Mouse (Mus musculus): ENCODE data around the gene Apbb2. TPM values are rescaled to one million over a fixed set of nuclear protein-coding genes. Genes with fewer than 3 reads are reported as not detected.

Apbb2 gene
- polyA plus RNA-seq, 1 experiment: not detected

DNA sequence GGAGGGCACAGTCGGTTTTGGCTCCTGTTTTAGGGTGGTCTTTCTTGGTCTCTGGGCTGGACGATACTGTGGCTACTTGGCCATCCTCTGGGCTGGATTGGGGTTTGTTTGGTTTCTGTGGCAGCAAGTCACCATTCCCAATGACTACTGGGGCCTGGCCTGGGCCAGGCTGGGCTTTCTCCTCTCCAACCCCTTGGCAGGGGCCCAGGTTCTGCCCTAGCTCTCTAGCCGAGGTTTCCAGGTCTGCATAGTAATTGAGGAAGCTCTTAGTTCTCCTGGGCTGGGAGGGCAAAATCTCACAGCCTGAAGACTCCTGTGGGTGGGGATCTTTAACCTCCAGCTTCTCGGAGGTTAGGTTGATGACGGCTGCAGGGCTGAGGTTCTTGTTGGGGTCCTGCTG, 167.0 kb downstream of the Apbb2 start:
- TF ChIP-seq GATA1 (IDR thresholded peaks at IDR 0.05; ENCODE audit: low read length): no peak

DNA sequence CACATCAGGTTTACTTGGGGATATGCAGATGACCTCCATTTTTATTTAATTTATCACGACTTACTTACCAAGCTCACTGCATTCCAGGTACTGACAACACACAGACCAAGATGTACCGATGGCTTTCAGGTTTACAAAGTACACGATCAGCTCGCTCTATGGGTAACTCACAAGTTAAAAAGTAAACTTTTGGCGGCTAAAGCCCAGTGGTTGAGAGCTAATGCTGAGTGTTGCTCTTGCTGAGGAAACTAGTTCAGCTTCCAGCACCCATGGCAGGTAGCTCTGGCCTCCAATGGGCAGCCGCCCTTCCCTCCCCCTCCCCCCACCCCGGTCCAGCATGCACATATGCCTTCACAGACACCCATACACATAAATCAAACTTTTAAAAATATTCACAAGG, 173.1 kb downstream of the Apbb2 start:
- TF ChIP-seq GATA1 (IDR thresholded peaks at IDR 0.05; ENCODE audit: low read length): no peak

DNA sequence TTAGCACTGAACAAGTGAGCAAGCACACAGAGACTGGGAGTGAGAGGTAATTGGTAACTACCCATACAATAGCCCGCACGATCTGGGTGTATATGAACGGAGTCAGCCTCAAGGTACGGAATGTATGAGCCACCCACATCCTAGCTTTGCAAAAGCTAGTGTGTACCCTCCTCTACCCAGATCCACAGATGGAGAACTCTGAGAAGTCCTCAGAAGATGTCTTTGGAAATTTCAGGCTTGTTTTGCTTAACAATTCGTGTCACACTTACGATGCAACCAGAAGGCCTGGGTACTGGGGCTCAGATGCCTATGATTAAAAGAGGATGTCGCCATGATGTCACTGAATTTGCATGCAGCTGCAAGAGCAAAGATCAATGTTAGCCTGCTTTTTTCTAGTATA, 176.3 kb downstream of the Apbb2 start:
- TF ChIP-seq GATA1 (IDR thresholded peaks at IDR 0.05; ENCODE audit: low read length): no peak

DNA sequence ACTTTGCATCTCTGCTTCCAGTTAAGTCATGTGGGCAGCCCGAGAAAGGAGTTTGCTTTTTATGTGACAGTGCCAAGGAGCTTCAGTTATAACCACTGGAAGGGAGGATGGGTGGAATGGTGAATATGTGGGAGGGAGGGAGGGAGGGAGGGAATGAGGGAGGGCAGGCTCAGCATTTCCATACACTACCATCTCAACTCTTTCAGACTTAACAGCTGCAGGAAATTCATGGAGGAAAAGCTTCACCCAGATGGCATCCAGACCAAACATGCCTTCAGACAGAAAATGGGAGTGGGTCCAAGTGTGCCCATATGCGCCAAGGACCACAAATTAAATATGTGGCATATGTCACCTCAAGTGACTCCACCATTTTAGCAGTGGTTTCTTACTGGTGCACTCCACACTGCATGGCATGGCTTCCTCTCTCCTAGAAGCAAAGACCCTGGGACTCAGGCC, 181.8 kb downstream of the Apbb2 start:
- TF ChIP-seq GATA1 (IDR thresholded peaks at IDR 0.05; ENCODE audit: low read length): no peak

DNA sequence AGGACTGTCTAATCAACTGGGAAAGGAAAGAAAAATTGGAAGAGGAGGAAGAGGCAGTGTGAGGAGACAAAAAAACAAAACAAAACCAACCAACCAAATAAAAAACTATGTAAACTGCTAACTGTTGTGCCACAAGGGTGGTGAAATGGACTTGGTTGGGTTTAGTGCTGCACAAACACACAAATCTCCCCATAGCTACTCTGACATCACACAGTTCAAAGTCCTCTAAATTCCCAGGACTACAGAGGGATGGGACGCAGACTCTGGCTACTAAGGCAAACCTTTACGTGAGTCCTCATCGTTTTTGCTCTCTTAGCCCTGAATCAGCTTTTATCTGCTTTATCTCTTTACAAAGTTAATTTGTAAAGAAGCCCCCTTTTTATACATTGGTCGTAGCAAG, 183.4 kb downstream of the Apbb2 start:
- no peak for TF ChIP-seq GATA1 (IDR thresholded peaks at IDR 0.05; ENCODE audit: low read length)

DNA sequence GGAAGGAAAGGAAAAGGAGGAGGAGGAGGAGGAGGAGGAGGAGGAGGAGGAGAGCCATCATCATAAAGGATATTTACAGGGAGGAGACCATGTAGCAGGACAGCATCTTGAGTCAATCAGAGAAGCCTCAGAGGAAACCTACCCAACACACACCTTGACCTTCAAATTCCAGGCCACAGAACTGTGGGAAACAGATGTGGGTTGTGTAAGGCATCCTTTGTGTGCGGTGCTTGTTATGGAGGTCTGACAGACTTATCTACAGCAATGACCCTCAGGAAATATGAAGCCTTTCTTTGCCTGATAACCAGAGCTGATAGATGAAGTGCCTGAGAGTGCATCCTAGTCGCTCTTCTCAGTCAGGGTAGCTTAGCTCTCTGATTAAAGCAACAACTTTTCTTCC, 189.5 kb downstream of the Apbb2 start:
- TF ChIP-seq GATA1 (IDR thresholded peaks at IDR 0.05; ENCODE audit: low read length): no peak

DNA sequence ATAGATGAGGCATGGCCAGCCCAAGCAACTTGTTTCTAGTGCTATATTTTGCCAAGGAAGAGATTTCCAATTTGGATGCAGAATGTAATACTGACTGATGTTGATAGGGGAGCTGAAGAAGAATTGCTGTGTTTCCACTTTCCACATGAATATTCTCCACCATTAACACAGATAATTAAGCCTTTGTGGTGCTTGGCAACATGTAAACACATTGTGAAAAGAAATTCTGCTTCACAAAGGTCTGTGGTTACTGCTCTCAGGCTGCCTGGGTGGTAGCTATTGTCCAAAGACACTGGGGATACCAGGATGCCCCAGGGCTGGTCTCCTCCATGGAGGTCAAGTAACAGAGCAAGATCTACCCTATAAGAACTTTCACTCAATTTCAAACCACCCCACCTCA, 190.5 kb downstream of the Apbb2 start:
- no peak for TF ChIP-seq GATA1 (IDR thresholded peaks at IDR 0.05; ENCODE audit: low read length)

DNA sequence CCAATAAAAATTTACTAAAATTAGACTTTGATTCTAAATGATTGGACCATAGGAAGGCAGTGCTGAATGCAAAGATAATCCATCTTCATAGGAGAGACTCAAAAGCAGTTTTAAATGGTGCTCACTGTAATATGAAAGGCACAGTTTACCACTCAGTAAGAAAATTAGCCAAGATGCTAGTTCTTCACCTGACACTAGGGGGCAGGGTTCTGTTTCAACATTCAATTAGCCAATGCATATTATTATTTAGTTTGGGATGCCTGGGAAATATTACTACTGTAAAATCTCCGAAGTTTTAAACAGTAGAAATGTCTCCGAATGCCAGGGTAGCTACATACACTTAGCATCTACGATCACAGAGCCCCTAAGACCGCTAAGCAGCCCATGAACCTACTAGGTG, 194.7 kb downstream of the Apbb2 start:
- no peak for TF ChIP-seq GATA1 (IDR thresholded peaks at IDR 0.05; ENCODE audit: low read length)

DNA sequence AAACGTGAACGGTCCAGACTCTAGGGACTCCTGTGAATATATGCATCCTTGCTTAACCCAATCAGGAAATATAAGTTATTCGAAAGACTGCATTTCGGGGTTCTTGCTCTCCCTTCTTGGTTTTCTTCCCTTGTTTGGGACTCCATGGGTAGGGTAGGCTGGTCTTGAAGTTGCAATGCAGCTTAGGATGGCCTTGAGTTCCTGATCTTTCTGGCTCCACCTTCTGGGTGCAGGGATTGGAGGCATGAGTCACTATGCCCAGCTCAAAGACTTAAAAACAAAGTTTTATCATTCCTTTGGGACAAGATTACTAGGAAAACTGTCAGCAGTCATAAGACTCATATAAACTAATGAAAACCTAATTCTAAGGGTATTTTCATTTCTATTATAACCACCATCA, 195.1 kb downstream of the Apbb2 start:
- TF ChIP-seq GATA1 (IDR thresholded peaks at IDR 0.05; ENCODE audit: low read length): no peak

DNA sequence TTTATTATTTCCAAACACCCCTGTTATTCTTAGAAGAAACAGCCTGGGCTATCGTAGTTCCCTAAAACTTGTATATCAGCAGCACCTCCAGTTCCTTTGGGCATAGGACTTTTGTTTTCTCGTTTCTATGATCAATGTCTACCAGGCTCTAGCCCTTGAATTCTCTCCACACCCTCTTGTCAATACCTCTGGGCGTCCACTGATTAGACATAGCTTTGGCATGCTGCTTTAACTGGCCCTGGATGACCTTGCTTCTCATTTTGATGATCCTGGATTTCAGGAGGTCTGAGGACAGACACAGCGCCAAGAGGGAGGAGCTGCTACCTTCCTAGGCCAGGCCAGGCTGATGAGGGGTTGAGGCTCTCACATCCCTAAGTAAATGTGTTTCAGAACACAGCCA, 196.6 kb downstream of the Apbb2 start:
- no peak for TF ChIP-seq GATA1 (IDR thresholded peaks at IDR 0.05; ENCODE audit: low read length)

DNA sequence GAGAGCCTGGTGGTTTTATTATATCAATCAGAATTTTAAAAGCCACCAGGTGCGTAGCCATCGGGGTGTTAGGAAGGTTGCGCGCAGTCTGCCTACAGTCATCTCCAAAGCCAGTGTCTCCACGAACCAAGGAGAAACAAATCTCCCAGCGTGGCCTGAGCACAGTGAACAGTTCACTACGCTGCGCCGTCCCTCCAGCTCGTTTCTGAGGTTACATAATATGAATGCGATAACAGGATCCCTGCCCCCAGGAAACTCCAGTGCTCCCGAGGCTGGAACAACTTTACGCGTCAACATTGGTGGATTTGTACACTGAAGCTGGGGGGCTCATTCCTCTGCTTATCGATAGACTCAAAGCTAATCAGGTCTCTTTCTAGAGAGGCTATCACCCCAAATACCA, 197.4 kb downstream of the Apbb2 start:
- no peak for TF ChIP-seq GATA1 (IDR thresholded peaks at IDR 0.05; ENCODE audit: low read length)

DNA sequence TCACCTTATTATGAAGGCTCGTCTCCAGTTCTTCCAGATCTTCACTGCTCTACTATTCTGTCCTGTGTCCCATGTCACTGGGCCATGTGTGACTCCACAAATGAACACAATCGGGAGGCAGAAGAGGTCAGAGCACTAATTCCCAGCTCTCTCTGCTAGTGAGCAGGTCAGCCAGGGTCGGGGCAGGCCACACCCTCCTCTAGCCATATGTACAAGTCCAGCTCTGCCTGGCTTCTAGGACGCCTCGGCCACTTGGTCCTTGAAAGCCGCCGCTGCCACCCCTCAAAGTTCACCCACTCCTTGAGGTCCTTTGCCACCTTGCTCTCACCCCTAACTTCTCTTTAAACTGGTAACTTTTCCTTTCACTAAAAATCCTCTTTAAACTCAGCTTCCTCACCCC, 198.6 kb downstream of the Apbb2 start:
- TF ChIP-seq GATA1 (IDR thresholded peaks at IDR 0.05; ENCODE audit: low read length): no peak

DNA sequence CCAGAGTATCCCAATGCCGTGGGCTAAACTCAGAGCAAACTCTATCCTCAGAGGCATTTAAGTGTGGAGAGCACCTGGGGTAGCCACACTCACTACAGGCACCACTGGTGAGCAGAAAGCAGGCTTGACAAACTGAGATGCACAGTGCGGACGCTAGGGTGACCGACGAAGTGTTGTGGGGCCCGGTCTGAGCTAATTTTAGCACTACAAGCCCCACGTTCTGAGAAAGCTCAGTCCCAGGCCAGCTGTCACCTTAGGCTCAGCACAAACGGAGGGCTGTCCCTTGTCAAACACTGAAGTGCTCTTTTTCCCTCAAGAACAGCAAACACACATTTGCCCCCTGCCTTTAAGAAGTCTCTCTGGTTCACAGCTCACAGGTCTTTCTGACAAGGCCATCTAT, 201.3 kb downstream of the Apbb2 start:
- no peak for TF ChIP-seq GATA1 (IDR thresholded peaks at IDR 0.05; ENCODE audit: low read length)

DNA sequence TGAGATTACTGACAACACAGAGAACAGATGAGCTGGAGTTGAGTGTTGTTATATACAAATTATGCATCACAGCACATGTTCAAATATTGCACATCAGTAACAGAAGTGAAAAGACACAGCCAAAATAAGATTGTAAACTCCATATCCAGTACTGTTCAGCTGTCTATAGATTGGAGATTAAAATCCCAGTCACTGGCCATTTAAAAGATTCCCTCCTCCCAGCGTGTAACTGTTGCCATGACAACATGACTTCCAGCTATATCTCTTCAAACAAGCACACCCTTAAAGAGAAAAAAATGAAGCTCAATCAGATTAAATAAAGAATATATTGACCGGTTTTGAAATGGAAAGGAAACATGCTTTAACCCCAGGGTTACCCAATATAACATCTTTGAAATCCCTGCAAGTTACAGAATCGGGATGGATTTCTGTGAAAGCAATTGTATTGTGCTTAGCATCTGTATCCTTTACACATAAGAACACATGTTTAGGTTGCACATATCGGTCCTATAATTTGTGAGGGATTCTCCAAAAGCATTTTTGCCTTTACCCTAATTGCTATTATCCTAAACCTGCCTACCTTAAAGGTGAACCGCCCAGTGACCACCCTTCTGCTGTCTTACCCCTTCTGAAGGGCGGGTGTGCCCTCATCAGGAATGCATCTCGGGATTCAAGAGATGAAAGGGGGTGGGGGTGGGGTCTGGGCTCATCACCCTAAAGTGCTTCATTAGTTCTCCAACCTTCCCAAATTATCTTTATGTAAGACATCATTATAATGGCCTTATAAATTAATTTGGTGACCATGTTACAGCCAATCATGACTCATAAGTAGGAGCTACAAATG, 202.7 kb downstream of the Apbb2 start:
- TF ChIP-seq GATA1 (IDR thresholded peaks at IDR 0.05; ENCODE audit: low read length): no peak

DNA sequence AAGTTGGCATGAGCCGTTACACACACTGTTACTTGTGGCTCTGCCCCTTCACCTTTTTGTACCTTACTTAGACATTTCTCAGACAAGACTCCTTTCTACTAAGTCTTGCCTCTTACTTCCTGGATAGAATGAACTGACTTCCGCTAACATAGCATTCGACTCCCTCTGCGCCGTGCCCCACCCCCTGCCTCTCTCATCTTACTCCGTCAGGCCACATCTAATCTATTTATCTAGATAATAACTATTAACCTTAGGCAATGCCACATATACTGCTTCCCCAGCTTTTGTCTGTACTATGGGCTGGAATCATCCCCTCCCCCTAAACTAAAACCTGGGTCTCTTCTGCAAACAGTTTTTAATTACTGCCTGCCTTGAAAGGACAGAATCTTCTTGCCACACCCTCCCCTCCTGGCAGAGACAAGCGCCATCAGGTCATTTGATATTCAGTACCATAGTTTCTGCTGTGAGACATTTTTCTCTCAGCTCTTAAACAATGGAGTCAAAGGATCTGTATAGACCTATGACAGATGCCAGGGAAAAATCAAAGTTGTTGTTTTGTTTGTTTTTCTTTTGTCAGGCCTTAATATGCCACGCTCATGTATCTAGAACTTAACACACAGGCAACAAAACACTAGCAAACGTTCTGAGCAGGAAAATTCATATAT, 203.4 kb downstream of the Apbb2 start:
- TF ChIP-seq GATA1 (IDR thresholded peaks at IDR 0.05; ENCODE audit: low read length): no peak

DNA sequence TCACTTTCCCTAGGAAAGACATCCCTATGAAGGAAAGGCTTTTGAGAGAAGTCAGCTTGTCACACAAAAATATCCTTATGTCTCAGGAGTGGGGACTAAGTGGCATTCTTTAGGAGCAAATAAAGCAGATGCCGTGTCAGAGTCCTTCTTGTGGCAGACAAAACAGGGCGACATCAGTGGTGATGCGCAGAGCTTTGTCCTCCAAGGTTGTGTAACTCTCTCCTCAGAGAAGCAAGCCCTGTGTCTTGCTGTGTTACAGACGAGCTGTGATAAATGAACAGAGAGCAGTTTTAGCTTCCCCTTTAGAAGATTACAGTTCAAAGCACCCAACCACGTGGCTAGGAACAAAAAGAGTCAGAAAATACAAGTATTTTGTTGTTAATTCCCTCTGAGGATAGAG, 205.2 kb downstream of the Apbb2 start:
- TF ChIP-seq GATA1 (IDR thresholded peaks at IDR 0.05; ENCODE audit: low read length): no peak

DNA sequence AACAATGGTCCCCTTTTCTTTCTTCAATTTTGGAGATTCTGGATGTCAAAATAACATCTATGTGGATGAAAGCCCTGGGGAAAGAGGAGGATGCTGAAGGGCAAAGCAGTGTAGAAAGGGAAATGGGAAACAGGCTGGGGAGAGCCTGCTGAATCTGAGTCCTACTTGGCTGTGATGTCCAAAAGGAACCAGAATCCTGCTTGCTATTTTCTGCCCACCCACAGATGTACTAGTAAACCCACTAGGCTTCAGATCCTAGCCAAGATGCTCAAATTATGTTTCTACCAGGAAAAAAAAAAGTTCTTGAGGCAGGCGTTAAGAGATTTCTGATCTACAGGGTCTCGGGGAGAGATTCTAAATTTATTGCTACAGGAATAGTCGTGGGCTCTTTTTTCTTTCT, 205.8 kb downstream of the Apbb2 start:
- TF ChIP-seq GATA1 (IDR thresholded peaks at IDR 0.05; ENCODE audit: low read length): no peak
